Mouse (Mus musculus) ES-E14 (cell line): Measurements from ENCODE around the gene Hnf4a. TPM values are rescaled to one million over a fixed set of nuclear protein-coding genes. Genes with fewer than 3 reads are reported as not detected.

Experiments
- DNase-seq: peaks from one replicate; pipeline ENCODE4 v3.0.0-alpha.2; 2013; ENCODE audit warnings: low read depth, low spot score
- H3K27ac ChIP-seq: 2 replicates; pipeline ENCODE4 v1.5.1; 2012; ENCODE audit warnings: low read depth, mild to moderate bottlenecking, low read length, moderate library complexity, mixed read lengths; ENCODE audit not compliant: poor library complexity, insufficient read depth, severe bottlenecking
- H3K36me3 ChIP-seq: 2 replicates; pipeline ENCODE4 v1.6.1; 2012; ENCODE audit warnings: mild to moderate bottlenecking, low read length, moderate library complexity, mixed read lengths; ENCODE audit not compliant: control insufficient read depth, poor library complexity, insufficient read depth, severe bottlenecking
- H3K4me1 ChIP-seq, 2 experiments: fragments of 150-350 bp in 1 of 2; sonication (generic) in 1 of 2; 2 replicates each; pipeline ENCODE4 v1.6.1; 2012; ENCODE audit warnings: low read length in 2 of 2, mild to moderate bottlenecking in 1 of 2, mixed read lengths in 1 of 2; ENCODE audit not compliant: control insufficient read depth in 2 of 2, insufficient read depth in 2 of 2, poor library complexity in 1 of 2
- H3K4me3 ChIP-seq, 2 experiments: fragments of 150-350 bp in 1 of 2; sonication (generic) in 1 of 2; 2 replicates each; pipeline ENCODE4 v1.5.1; 2012; ENCODE audit warnings: low read length in 2 of 2, low read depth in 1 of 2, mild to moderate bottlenecking in 1 of 2, mixed read lengths in 1 of 2; ENCODE audit not compliant: insufficient read depth in 1 of 2, poor library complexity in 1 of 2, severe bottlenecking in 1 of 2
- H3K9ac ChIP-seq: 2 replicates; pipeline ENCODE4 v1.6.1; 2012; ENCODE audit warnings: low read depth, mild to moderate bottlenecking, low read length, mixed read lengths; ENCODE audit not compliant: poor library complexity, insufficient read depth, severe bottlenecking
- H3K9me3 ChIP-seq: fragments of 150-350 bp; sonication (generic); 2 replicates; pipeline ENCODE4 v1.6.1; 2012; ENCODE audit warnings: low read depth, mild to moderate bottlenecking, low read length; ENCODE audit not compliant: control insufficient read depth, insufficient read depth
- CHD2 ChIP-seq: IDR thresholded peaks from 2 replicates; pipeline ENCODE4 v1.6.1; 2014; ENCODE audit warnings: mild to moderate bottlenecking, low read depth, low read length, inconsistent platforms
- HCFC1 ChIP-seq: IDR thresholded peaks from 2 replicates; pipeline ENCODE4 v1.6.1; 2012; ENCODE audit warnings: low read length, inconsistent platforms, borderline replicate concordance; ENCODE audit not compliant: insufficient read depth
- MAFK ChIP-seq: IDR thresholded peaks from 2 replicates; pipeline ENCODE4 v1.6.1; 2014; ENCODE audit warnings: mild to moderate bottlenecking, low read depth, low read length, inconsistent platforms; ENCODE audit not compliant: insufficient read depth
- ZC3H11A ChIP-seq: IDR thresholded peaks from 2 replicates; pipeline ENCODE4 v1.6.1; 2012; ENCODE audit warnings: low read depth, mild to moderate bottlenecking, inconsistent platforms, low read length, borderline replicate concordance
- ZNF384 ChIP-seq: IDR thresholded peaks from 2 replicates; pipeline ENCODE4 v1.6.1; 2012; ENCODE audit warnings: low read depth, low read length, inconsistent platforms
- in situ Hi-C, 2 experiments: fragments of 600-800 bp; cut with MboI; formaldehyde crosslinking; loops; one replicate each; pipeline ENCODE4 v1.15.1; 2025; ENCODE audit warnings: low sequenced_read_pairs in 2 of 2, inconsistent platforms in 1 of 2; ENCODE audit not compliant: unreplicated experiment in 2 of 2
- total RNA-seq: library from RNA; depleted of rRNA; stranded (reverse); fragments of 300-350 nt; gene quantifications from 2 replicates; pipeline ENCODE4 v1.2.3, GENCODE M21; 2012

Hnf4a gene
- total RNA-seq, 1 experiment, result 1.1 TPM

- in situ Hi-C loops, result no loop called here
- Histone ChIP-seq H3K4me1 (peaks cover 21 to 25% of the 10 kb centered on the region in 2 experiments), H3K9me3 (no peaks in the 10 kb centered on the region), H3K27ac (peak overlapping the region; percentile 92), H3K9ac (peak overlapping the region; percentile 23; the same call in 1 of the 2 replicates), H3K36me3 (peaks cover 3% of the 10 kb centered on the region; the same call in 1 of the 2 replicates), H3K4me3 (no peak overlapping the region)
- TF ChIP-seq CHD2, result no peak
- TF ChIP-seq ZC3H11A, result no peak
- TF ChIP-seq HCFC1, result no peak
- TF ChIP-seq MAFK, result no peak
- TF ChIP-seq ZNF384, result no peak
- no peak for DNase-seq
These were observed 44.2 kb upstream of the Hnf4a start for GRCm38 (mm10) chr2:163462386-163462785.

- H3K36me3 ChIP-seq, result peaks cover 5% of the 10 kb centered on the region; the same call in 1 of the 2 replicates
- no peak for DNase-seq
- H3K4me1 ChIP-seq, result peaks cover 21 to 25% of the 10 kb centered on the region in 2 experiments
- peak overlapping the region; percentile 22; the same call in 1 of the 2 replicates for H3K9ac ChIP-seq
- TF ChIP-seq ZNF384, result no peak
- TF ChIP-seq CHD2, result no peak
- no peak for TF ChIP-seq HCFC1
- no peak for TF ChIP-seq MAFK
- TF ChIP-seq ZC3H11A, result no peak
- no peaks in the 10 kb centered on the region for H3K9me3 ChIP-seq
- in situ Hi-C loops, result no loop called here
- peak overlapping the region; percentile 92 for H3K27ac ChIP-seq
- H3K4me3 ChIP-seq, result no peak overlapping the region
These were observed 43.8 kb upstream of the Hnf4a start for GRCm38 (mm10) chr2:163462801-163463200.

- no peaks in the 10 kb centered on the region for H3K9me3 ChIP-seq
- peak overlapping the region; percentile 97 for H3K27ac ChIP-seq
- H3K4me1 ChIP-seq, result peaks cover 21 to 24% of the 10 kb centered on the region in 2 experiments
- no peak overlapping the region for H3K9ac ChIP-seq
- H3K36me3 ChIP-seq, result peaks cover 10% of the 10 kb centered on the region; the same call in 1 of the 2 replicates
- DNase-seq, result peak; percentile 82
- H3K4me3 ChIP-seq, result no peak overlapping the region
- in situ Hi-C loops, result no loop called here
- TF ChIP-seq HCFC1 (no peak), CHD2 (peak; percentile 43; the same call in 1 of the 2 replicates)
These were observed 43.3 kb upstream of the Hnf4a start for GRCm38 (mm10) chr2:163463251-163463769.

- no peak for DNase-seq
- Histone ChIP-seq H3K9me3 (no peaks in the 10 kb centered on the region), H3K4me3 (no peak overlapping the region), H3K4me1 (peaks cover 21% of the 10 kb centered on the region in 2 experiments), H3K36me3 (peaks cover 10% of the 10 kb centered on the region; the same call in 1 of the 2 replicates), H3K9ac (peak overlapping the region; percentile 42; the same call in 1 of the 2 replicates), H3K27ac (peak overlapping the region; percentile 97)
- no peak for TF ChIP-seq CHD2
- TF ChIP-seq ZC3H11A, result no peak
- no peak for TF ChIP-seq HCFC1
- no peak for TF ChIP-seq MAFK
- no peak for TF ChIP-seq ZNF384
- in situ Hi-C loops, result no loop called here
These were observed 42.6 kb upstream of the Hnf4a start for GRCm38 (mm10) chr2:163463998-163464397.

- Histone ChIP-seq H3K9me3 (no peaks in the 10 kb centered on the region), H3K36me3 (peaks cover 15% of the 10 kb centered on the region), H3K27ac (peak overlapping the region; percentile 97), H3K9ac (no peak overlapping the region; the same call in 1 of the 2 replicates), H3K4me3 (no peak overlapping the region), H3K4me1 (peaks cover 21% of the 10 kb centered on the region in 2 experiments)
- in situ Hi-C loops, result no loop called here
- TF ChIP-seq ZC3H11A (no peak), MAFK (no peak), CHD2 (no peak), HCFC1 (no peak), ZNF384 (0 out of 2 replicates have a peak, but pooled peaks have one; percentile 39)
- no peak for DNase-seq
These were observed 42.0 kb upstream of the Hnf4a start for GRCm38 (mm10) chr2:163464562-163464961.
